Mouse (Mus musculus): ENCODE data around the gene Tnfrsf25. TPM values are rescaled to one million over a fixed set of nuclear protein-coding genes. Genes with fewer than 3 reads are reported as not detected.

The Tnfrsf25 gene
- 0.37 and 0.50 TPM in 2 replicates for polyA plus RNA-seq (2015; fragmentation: Nextera tagmentation; extraction: Ambion mirVana)

GRCm38 (mm10) chr4:152115921-152116612, at the start of gene Tnfrsf25:
Gene Tnfrsf25 (plus strand): TSS chr4:152115934.
- H3K27me3 ChIP-seq = peaks cover 75% of the 10 kb centered on the region
- no peak within 1 kb of the TSS for H3K9ac ChIP-seq
- no peak within 1 kb of the TSS for H3K27ac ChIP-seq (replicated peaks)
- ATAC-seq (ENCODE audit: insufficient read depth) = peak; percentile 23; the same call in 1 of the 2 replicates
- 0 out of 2 replicates have a peak within 1 kb of the TSS, but pooled peaks have one; percentile 4 for H3K4me3 ChIP-seq (replicated peaks)
- H3K36me3 ChIP-seq (replicated peaks) = peaks cover 32% of the 10 kb centered on the region
- WGBS (ENCODE audit: insufficient replicate concordance) = 1% methylated on average over 30 of the region's 30 CpGs
- H3K4me1 ChIP-seq (replicated peaks) = peaks cover 35% of the 10 kb centered on the region
- peak within 1 kb of the TSS; percentile 43 for H3K4me2 ChIP-seq
- H3K9me3 ChIP-seq (replicated peaks) = no peaks in the 10 kb centered on the region

DNA sequence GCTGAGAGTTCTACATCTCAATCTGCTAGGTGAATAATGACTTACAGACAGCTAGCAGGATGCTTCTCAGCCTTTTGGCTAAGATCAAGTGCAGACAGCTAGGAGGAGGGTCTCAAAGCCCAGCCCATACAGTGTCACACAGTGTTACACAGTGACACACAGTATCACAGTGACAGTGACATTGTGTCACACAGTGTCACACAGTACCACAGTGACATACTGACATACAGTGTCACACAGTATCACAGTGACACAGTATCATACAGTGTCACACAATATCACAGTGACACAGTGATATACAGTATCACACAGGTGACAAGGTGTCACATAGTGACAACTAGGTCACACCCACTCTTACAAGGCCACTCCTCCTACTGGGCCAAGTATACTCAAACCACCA, 48.5 kb upstream of the Tnfrsf25 start:
- Histone ChIP-seq H3K4me2 (no peak overlapping the region), H3K4me1 (replicated peaks) (peaks cover 16% of the 10 kb centered on the region), H3K27ac (replicated peaks) (no peak overlapping the region), H3K4me3 (replicated peaks) (no peak overlapping the region), H3K27me3 (peaks cover 11% of the 10 kb centered on the region), H3K9ac (no peak overlapping the region), H3K9me3 (replicated peaks) (no peaks in the 10 kb centered on the region), H3K36me3 (replicated peaks) (no peaks in the 10 kb centered on the region)
- ATAC-seq (ENCODE audit: insufficient read depth) = no peak

DNA sequence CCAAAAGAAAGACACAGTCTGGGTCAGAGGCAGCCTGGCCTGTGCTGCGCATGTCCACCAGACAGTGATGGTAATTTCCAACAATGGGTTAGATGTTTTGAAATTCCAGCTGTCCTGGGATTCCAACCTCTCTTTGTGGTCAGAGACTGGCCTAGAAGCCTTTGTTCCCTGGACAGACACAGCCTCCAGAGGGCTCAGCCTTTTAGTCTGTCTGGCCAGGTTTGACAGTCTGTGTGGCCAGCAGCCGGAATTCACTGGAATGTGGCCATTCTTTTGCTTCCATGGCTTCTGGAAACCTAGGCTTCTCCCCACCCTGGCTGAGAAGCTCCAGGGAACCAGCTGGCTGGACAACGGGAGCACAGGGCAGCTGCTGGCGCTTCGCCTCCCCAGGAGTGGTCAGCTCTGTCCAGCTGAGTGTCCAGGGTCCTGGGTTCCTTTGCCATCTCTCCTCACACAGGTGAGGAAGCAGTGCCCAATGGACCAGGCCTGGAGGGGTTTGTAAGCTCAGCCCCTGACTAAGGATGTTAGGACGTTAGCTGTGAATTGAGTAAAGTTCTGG, 47.5 kb upstream of the Tnfrsf25 start:
- peaks cover 17% of the 10 kb centered on the region for H3K27me3 ChIP-seq
- no peak overlapping the region for H3K9ac ChIP-seq
- H3K4me2 ChIP-seq = no peak overlapping the region
- WGBS (ENCODE audit: insufficient replicate concordance) = 78% methylated on average over 6 of the region's 6 CpGs
- H3K36me3 ChIP-seq (replicated peaks) = no peaks in the 10 kb centered on the region
- H3K4me3 ChIP-seq (replicated peaks) = no peak overlapping the region
- H3K9me3 ChIP-seq (replicated peaks) = no peaks in the 10 kb centered on the region
- no peak for ATAC-seq (ENCODE audit: insufficient read depth)
- peaks cover 19% of the 10 kb centered on the region; the same call in 1 of the 2 replicates for H3K4me1 ChIP-seq (replicated peaks)
- no peak overlapping the region for H3K27ac ChIP-seq (replicated peaks)

DNA sequence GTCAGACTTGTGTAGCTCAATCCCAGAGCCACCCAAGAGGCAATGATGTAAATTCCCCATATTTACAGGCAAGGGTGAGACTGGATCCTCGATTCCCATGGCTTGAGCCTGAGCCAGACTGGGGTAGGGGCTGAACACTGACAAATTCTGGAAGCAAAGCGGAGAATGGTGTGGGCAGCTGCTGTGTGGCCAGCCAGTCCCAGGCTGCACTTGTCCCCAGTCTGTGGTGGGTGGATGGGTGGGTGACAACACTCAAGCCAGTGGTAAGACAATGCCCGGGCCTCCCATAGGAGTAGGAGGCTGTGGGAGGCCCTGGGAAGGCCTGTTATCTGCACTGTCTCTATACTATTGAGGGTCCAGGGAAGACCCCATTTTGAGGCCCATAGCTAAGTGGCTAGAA, 46.5 kb upstream of the Tnfrsf25 start:
- 57% methylated on average over 3 of the region's 3 CpGs for WGBS (ENCODE audit: insufficient replicate concordance)
- Histone ChIP-seq H3K27me3 (peaks cover 17% of the 10 kb centered on the region), H3K36me3 (replicated peaks) (no peaks in the 10 kb centered on the region), H3K9ac (no peak overlapping the region), H3K27ac (replicated peaks) (no peak overlapping the region), H3K9me3 (replicated peaks) (no peaks in the 10 kb centered on the region), H3K4me3 (replicated peaks) (no peak overlapping the region), H3K4me2 (no peak overlapping the region), H3K4me1 (replicated peaks) (peaks cover 26% of the 10 kb centered on the region; the same call in 1 of the 2 replicates)
- ATAC-seq (ENCODE audit: insufficient read depth) = no peak

DNA sequence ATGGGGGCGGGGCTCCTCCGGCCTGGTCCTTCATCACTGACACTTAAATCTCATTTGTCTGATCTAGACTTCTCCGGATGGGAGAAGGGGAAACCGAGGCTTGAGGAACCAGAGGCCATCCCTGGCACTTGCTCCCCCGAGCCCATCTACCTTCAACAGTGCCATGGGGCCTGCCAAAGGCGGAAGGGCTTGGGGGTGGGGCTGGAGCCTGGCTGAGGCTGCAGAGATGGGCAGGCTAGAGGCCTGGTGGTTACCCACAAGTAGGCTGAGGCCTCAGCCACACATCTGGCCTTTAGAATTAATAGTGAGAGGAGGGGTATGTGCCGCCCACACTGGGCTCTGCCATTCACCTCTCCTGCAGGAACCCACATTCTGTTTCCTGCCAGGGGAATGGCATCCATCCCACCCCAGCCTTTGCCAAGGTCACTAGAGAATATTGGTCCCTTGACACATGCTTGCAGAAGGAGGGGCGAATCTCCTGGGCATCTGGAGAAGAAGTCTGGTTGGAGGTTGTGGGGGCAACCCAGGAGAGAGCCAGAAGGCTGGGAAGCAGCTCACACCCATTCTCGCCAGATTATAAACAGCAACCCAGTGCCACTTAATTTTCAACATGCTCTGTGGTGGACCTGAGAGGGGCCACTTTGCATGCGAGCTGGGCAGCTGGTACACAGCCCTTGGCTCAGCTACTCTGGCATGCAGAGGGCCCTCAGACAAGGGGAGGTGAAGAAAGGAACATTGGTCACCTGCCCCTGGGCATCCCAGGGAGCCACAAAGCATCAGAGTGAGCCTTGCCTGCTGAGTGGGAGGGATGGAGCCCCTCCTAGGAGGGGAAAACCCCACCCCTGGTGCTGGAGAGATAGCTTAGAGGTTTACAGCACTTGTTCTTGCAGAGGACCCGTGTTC, 45.0 kb upstream of the Tnfrsf25 start:
- 42% methylated on average over 11 of the region's 11 CpGs for WGBS (ENCODE audit: insufficient replicate concordance)

GRCm38 (mm10) chr4:152072121-152072601, 43.6 kb upstream of the Tnfrsf25 start, which contains the start of gene Plekhg5:
Gene Plekhg5 (plus strand): TSS chr4:152072498.
- 15% methylated on average over 10 of the region's 10 CpGs for WGBS (ENCODE audit: insufficient replicate concordance)
- Histone ChIP-seq H3K9me3 (replicated peaks) (no peaks in the 10 kb centered on the region), H3K27me3 (peaks cover 17% of the 10 kb centered on the region), H3K27ac (replicated peaks) (no peak within 1 kb of the TSS), H3K4me1 (replicated peaks) (peaks cover 26% of the 10 kb centered on the region; the same call in 1 of the 2 replicates), H3K4me3 (replicated peaks) (no peak within 1 kb of the TSS), H3K36me3 (replicated peaks) (no peaks in the 10 kb centered on the region), H3K9ac (no peak within 1 kb of the TSS), H3K4me2 (no peak within 1 kb of the TSS)
- no peak for ATAC-seq (ENCODE audit: insufficient read depth)

More for the DNA sequence above, 45.0 kb upstream of the Tnfrsf25 start:
- ATAC-seq (ENCODE audit: insufficient read depth) = no peak
- Histone ChIP-seq H3K4me1 (replicated peaks) (peaks cover 26% of the 10 kb centered on the region; the same call in 1 of the 2 replicates), H3K4me2 (no peak overlapping the region), H3K4me3 (replicated peaks) (no peak overlapping the region), H3K27ac (replicated peaks) (no peak overlapping the region), H3K27me3 (peaks cover 17% of the 10 kb centered on the region), H3K9me3 (replicated peaks) (no peaks in the 10 kb centered on the region), H3K36me3 (replicated peaks) (no peaks in the 10 kb centered on the region), H3K9ac (no peak overlapping the region)

GRCm38 (mm10) chr4:152072655-152073054, 43.1 kb upstream of the Tnfrsf25 start:
- WGBS (ENCODE audit: insufficient replicate concordance) = 49% methylated on average over 10 of the region's 10 CpGs
- no peak overlapping the region for H3K9ac ChIP-seq

GRCm38 (mm10) chr4:152073715-152074114, 42.0 kb upstream of the Tnfrsf25 start:
- Histone ChIP-seq H3K36me3 (replicated peaks) (no peaks in the 10 kb centered on the region), H3K4me3 (replicated peaks) (no peak overlapping the region), H3K4me1 (replicated peaks) (peaks cover 32% of the 10 kb centered on the region; the same call in 1 of the 2 replicates), H3K27me3 (peaks cover 17% of the 10 kb centered on the region), H3K27ac (replicated peaks) (no peak overlapping the region), H3K9me3 (replicated peaks) (no peaks in the 10 kb centered on the region), H3K9ac (no peak overlapping the region), H3K4me2 (no peak overlapping the region)
- no peak for ATAC-seq (ENCODE audit: insufficient read depth)
- 53% methylated on average over 6 of the region's 6 CpGs for WGBS (ENCODE audit: insufficient replicate concordance)

More at GRCm38 (mm10) chr4:152072655-152073054, 43.1 kb upstream of the Tnfrsf25 start:
- Histone ChIP-seq H3K4me2 (no peak overlapping the region), H3K4me3 (replicated peaks) (no peak overlapping the region), H3K27ac (replicated peaks) (no peak overlapping the region), H3K27me3 (peaks cover 17% of the 10 kb centered on the region), H3K9me3 (replicated peaks) (no peaks in the 10 kb centered on the region), H3K4me1 (replicated peaks) (peaks cover 26% of the 10 kb centered on the region; the same call in 1 of the 2 replicates), H3K36me3 (replicated peaks) (no peaks in the 10 kb centered on the region)
- ATAC-seq (ENCODE audit: insufficient read depth) = no peak

DNA sequence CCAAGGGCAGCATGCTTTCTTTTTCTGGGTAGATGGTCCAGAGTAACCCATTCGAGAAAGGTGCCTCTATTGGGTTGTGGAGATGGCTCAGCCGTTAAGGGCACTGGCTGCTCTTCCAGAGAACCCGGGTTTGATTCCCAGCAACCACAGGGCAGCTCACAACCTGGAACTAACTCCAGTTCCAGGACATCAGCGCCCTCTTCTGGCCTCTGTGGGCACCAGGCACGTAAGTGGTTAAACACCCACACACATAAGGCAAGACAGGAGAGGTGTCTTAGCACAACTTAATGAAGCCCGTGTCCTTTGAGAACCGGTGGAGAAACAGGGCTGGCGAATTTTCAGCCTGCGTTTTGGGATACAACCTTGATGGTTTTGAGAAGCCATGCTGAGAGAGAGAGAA, 41.2 kb upstream of the Tnfrsf25 start:
- ATAC-seq (ENCODE audit: insufficient read depth) = no peak
- no peak overlapping the region for H3K9ac ChIP-seq
- H3K36me3 ChIP-seq (replicated peaks) = no peaks in the 10 kb centered on the region
- no peak overlapping the region for H3K27ac ChIP-seq (replicated peaks)
- H3K27me3 ChIP-seq = peaks cover 17% of the 10 kb centered on the region
- no peak overlapping the region for H3K4me3 ChIP-seq (replicated peaks)
- H3K4me1 ChIP-seq (replicated peaks) = peaks cover 32% of the 10 kb centered on the region; the same call in 1 of the 2 replicates
- no peaks in the 10 kb centered on the region for H3K9me3 ChIP-seq (replicated peaks)
- WGBS (ENCODE audit: insufficient replicate concordance) = 77% methylated on average over 9 of the region's 9 CpGs
- H3K4me2 ChIP-seq = no peak overlapping the region

DNA sequence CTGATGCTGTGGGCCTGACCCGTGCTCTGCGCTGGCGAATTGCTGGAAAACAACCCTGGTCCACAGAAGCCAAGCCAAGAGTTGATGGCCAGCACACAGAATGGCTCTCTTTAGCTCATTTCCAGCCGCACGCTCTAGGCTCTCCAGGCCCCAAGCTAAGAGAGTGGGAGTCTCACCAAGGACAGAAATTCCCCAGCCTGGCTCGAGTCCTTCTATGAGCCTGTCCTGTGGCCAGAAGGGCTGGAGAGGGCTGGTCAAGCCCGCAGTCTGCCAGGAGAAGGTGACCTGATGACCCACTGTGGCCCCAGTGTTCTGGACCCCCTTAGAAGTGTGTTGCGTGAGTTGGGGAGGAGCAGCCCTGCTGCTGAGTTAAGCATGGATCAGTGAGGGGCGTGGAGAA, 38.5 kb upstream of the Tnfrsf25 start:
- Histone ChIP-seq H3K4me2 (no peak overlapping the region), H3K4me1 (replicated peaks) (peaks cover 24% of the 10 kb centered on the region; the same call in 1 of the 2 replicates), H3K9ac (no peak overlapping the region), H3K4me3 (replicated peaks) (no peak overlapping the region), H3K9me3 (replicated peaks) (no peaks in the 10 kb centered on the region), H3K36me3 (replicated peaks) (no peaks in the 10 kb centered on the region), H3K27ac (replicated peaks) (no peak overlapping the region), H3K27me3 (peaks cover 7% of the 10 kb centered on the region)
- ATAC-seq (ENCODE audit: insufficient read depth) = no peak
- WGBS (ENCODE audit: insufficient replicate concordance) = 79% methylated on average over 9 of the region's 9 CpGs
